Mouse (Mus musculus): ENCODE data around the gene Vav2. TPM values are rescaled to one million over a fixed set of nuclear protein-coding genes. Genes with fewer than 3 reads are reported as not detected.
A peak's percentile ranks its signal among the peaks of the same experiment; 100 is the strongest.

Vav2 gene
- total RNA-seq, 2 experiments from 2014 or later, result 3.2 to 4.0 TPM

GRCm38 (mm10) chr2:27413936-27414657 lies 12.7 kb downstream of the Vav2 start:
- intact Hi-C loops (cut with DNase I; ENCODE audit: low total_unique reads), result no loop called here
- peak; percentile 32 for DNase-seq

GRCm38 (mm10) chr2:27413582-27413935 lies 13.3 kb downstream of the Vav2 start:
- intact Hi-C loops (cut with DNase I; ENCODE audit: low total_unique reads), result no loop called here
- DNase-seq, result no peak

- intact Hi-C loops (cut with DNase I; ENCODE audit: low total_unique reads), result no loop called here
- DNase-seq, result no peak
Observed at GRCm38 (mm10) chr2:27412245-27412800, 14.5 kb downstream of the Vav2 start.

- intact Hi-C loops (cut with DNase I; ENCODE audit: low total_unique reads), result no loop called here
Observed at GRCm38 (mm10) chr2:27411688-27412174, 15.1 kb downstream of the Vav2 start.

GRCm38 (mm10) chr2:27410518-27411140 lies 16.2 kb downstream of the Vav2 start:
- DNase-seq, result no peak
- intact Hi-C loops (cut with DNase I; ENCODE audit: low total_unique reads), result no loop called here

More at GRCm38 (mm10) chr2:27411688-27412174, 15.1 kb downstream of the Vav2 start:
- DNase-seq, result no peak

- no peak for DNase-seq
- intact Hi-C loops (cut with DNase I; ENCODE audit: low total_unique reads), result no loop called here
Observed at GRCm38 (mm10) chr2:27408194-27408593, 18.6 kb downstream of the Vav2 start.

- no peak for DNase-seq
- intact Hi-C loops (cut with DNase I; ENCODE audit: low total_unique reads), result no loop called here
Observed at GRCm38 (mm10) chr2:27406928-27407327, 19.9 kb downstream of the Vav2 start.

- no peak for DNase-seq
- intact Hi-C loops (cut with DNase I; ENCODE audit: low total_unique reads), result no loop called here
Observed at GRCm38 (mm10) chr2:27405094-27405884, 21.5 kb downstream of the Vav2 start.

- no peak for DNase-seq
- intact Hi-C loops (cut with DNase I; ENCODE audit: low total_unique reads), result no loop called here
Observed at GRCm38 (mm10) chr2:27404375-27405093, 22.3 kb downstream of the Vav2 start.

- DNase-seq, result no peak
- intact Hi-C loops (cut with DNase I; ENCODE audit: low total_unique reads), result no loop called here
Observed at GRCm38 (mm10) chr2:27401544-27401943, 25.3 kb downstream of the Vav2 start.

GRCm38 (mm10) chr2:27400083-27400482 lies 26.8 kb downstream of the Vav2 start:
- intact Hi-C loops (cut with DNase I; ENCODE audit: low total_unique reads), result no loop called here

GRCm38 (mm10) chr2:27396656-27397440 lies 30.0 kb downstream of the Vav2 start:
- no peak for DNase-seq
- intact Hi-C loops (cut with DNase I; ENCODE audit: low total_unique reads), result no loop called here

More at GRCm38 (mm10) chr2:27400083-27400482, 26.8 kb downstream of the Vav2 start:
- DNase-seq, result no peak

GRCm38 (mm10) chr2:27394158-27394832 lies 32.5 kb downstream of the Vav2 start:
- DNase-seq, result no peak
- intact Hi-C loops (cut with DNase I; ENCODE audit: low total_unique reads), result no loop called here

GRCm38 (mm10) chr2:27392278-27392677 lies 34.6 kb downstream of the Vav2 start:
- DNase-seq, result peak; percentile 57
- intact Hi-C loops (cut with DNase I; ENCODE audit: low total_unique reads), result no loop called here

- DNase-seq, result no peak
- intact Hi-C loops (cut with DNase I; ENCODE audit: low total_unique reads), result no loop called here
Observed at GRCm38 (mm10) chr2:27390775-27391174, 36.1 kb downstream of the Vav2 start.

- intact Hi-C loops (cut with DNase I; ENCODE audit: low total_unique reads), result no loop called here
- DNase-seq, result no peak
Observed at GRCm38 (mm10) chr2:27390325-27390724, 36.5 kb downstream of the Vav2 start.

- no peak for DNase-seq
- intact Hi-C loops (cut with DNase I; ENCODE audit: low total_unique reads), result no loop called here
Observed at GRCm38 (mm10) chr2:27389272-27390162, 37.3 kb downstream of the Vav2 start.

Measured in gastrocnemius, postnatal 14 days (tissue).